Mouse (Mus musculus) left cerebral cortex, adult 18-20 months (tissue): ENCODE data around the gene Pax5. TPM values are rescaled to one million over a fixed set of nuclear protein-coding genes. Genes with fewer than 3 reads are reported as not detected.

Experiments
- DNase-seq, 2 experiments: peaks; one replicate each; pipeline ENCODE4 v3.0.0; 2021 to 2022; ENCODE audit warnings: low spot score in 2 of 2, mixed read lengths in 1 of 2
- total RNA-seq, 2 experiments: library from RNA; stranded (reverse); gene quantifications; 2 replicates each; pipeline ENCODE4 v1.2.3; 2021

Gene Pax5
- total RNA-seq, 2 experiments from 2014 or later, result 0.84 TPM; not detected in 1

DNA sequence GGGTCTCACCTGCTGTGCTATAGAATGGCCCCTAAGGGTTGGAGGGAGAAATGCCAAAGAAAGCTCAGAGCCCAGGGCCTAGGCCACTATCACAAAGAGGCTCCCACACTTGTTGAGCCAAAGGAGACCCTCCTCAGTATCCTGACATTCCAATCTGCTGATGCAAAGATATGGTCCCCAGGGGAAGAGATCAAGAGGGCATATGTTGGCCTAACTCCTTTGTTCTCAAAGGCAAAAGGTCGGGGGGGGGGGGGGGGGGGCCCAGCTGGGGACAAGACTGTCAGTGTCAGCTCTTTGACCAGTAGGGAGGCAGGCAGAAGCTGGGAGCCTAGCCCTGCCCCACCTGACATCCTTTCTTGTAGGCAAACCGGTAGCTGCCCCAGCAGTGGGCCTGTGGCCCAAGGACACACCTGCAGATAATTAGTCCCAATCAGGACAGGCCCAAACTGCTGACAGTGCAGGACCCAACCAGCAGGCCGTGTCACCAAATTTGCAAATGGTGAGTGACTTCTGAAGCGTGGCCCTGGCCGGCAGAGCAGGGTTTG is 108.0 kb downstream of the Pax5 start:
- DNase-seq, result no peak

DNA sequence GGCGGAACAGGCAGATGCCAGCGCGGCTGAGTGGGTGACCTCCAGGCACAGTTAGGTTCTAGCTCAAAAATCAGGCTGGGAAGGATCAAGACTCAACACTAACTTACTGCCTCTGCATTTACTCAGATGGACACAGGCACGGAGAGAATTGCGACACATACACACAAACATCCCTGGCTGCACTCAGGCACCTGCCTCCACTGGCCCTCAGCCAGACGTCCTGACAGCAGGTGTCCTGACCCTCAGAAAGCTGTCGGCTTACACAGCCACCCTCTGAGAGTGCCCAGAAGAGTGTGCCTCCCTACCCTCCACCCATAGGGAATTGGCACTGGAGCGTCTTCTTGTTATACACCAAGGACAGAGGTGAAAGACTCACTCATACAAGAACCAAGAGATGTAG is 108.9 kb downstream of the Pax5 start:
- DNase-seq, result no peak

GRCm38 (mm10) chr4:44600875-44601274 is 109.4 kb downstream of the Pax5 start:
- DNase-seq, result peak; percentile 44 to 61

GRCm38 (mm10) chr4:44597965-44598364 is 112.3 kb downstream of the Pax5 start:
- no peak for DNase-seq

GRCm38 (mm10) chr4:44593091-44593490 is 117.2 kb downstream of the Pax5 start:
- DNase-seq, result no peak

- DNase-seq, result no peak
Measured at GRCm38 (mm10) chr4:44582687-44583086, 127.6 kb downstream of the Pax5 start.

- no peak for DNase-seq
Measured at GRCm38 (mm10) chr4:44578591-44578990, 131.7 kb downstream of the Pax5 start.

GRCm38 (mm10) chr4:44577293-44577692 is 133.0 kb downstream of the Pax5 start:
- DNase-seq, result peak; percentile 51 to 69

DNA sequence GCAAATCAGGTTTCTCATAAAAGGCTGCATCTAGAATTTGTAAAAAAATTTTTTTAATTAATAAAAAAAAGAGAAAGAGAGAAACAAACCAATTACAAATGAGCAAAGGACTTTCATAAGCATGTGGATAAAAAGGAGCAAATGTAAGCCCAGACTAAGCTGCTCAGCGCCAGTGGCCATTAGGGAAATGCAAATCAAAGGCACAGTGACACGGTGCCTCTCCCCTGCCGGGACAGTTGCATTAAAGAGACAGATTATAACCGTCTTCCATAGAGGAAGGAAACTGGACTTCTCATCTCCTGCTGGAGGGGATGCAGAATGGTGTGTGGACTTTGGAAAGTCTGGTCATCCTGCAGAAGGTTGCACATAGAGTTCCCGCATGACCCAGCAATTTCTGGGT is 133.5 kb downstream of the Pax5 start:
- DNase-seq, result no peak

GRCm38 (mm10) chr4:44573017-44573416 is 137.3 kb downstream of the Pax5 start:
- no peak for DNase-seq

DNA sequence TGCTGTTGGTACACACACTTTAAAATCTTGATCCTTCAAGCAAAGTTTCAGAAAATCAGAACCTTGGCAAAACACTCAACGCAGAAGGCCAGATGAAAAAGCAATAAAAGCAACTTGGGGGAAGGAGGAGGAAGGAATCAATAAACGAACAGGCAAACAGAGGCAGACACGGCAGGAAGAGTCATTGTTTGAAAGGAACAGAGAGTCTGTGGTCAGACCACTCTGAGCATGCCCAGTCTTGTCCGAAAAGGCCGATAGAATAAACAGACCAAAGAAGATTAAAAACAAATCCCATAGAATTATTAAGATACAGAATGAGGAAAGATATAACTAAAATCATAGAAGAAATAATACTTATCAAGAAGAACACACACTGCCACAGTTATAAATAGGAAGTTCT is 137.9 kb downstream of the Pax5 start:
- no peak for DNase-seq

- no peak for DNase-seq
Measured at GRCm38 (mm10) chr4:44569138-44569537, 141.1 kb downstream of the Pax5 start.

DNA sequence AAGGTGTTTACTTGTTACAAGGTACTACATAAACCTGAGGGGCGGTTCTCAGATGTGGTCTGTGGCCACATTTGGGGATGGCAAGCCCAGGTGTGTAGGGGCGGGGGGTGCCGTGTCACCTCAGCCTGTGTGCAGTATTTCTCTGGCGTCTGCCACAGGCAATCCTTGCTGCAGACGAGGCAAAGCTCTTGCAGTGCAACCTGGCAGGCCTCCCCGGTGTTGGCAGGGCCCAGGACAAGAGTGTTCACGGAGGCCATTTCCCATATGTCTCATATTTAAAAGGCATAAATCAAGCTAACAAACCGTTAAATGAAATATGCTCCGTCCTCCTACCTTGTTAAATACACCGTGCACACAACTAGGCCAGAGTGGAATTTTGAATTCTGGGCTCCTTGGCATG is 141.6 kb downstream of the Pax5 start:
- DNase-seq, result no peak

DNA sequence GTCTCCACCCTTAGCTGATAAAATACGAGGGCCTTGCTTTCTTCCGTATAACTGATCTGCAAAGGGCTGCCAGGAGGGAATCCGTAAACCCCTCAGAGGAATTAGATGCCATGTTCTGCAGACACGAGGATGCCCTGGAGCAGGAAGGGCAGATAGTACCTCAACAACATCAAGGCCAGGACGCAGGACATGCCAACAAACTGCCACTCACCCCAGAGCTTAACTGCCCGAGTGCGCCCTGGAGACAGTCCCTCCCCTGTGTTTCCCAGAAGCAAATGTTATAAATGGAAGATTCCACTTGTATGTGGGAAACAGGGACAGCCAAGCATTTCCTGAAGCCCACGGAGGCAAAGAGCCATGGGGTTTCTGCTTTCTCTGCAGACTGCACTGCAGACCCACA is 143.9 kb downstream of the Pax5 start:
- DNase-seq, result no peak

DNA sequence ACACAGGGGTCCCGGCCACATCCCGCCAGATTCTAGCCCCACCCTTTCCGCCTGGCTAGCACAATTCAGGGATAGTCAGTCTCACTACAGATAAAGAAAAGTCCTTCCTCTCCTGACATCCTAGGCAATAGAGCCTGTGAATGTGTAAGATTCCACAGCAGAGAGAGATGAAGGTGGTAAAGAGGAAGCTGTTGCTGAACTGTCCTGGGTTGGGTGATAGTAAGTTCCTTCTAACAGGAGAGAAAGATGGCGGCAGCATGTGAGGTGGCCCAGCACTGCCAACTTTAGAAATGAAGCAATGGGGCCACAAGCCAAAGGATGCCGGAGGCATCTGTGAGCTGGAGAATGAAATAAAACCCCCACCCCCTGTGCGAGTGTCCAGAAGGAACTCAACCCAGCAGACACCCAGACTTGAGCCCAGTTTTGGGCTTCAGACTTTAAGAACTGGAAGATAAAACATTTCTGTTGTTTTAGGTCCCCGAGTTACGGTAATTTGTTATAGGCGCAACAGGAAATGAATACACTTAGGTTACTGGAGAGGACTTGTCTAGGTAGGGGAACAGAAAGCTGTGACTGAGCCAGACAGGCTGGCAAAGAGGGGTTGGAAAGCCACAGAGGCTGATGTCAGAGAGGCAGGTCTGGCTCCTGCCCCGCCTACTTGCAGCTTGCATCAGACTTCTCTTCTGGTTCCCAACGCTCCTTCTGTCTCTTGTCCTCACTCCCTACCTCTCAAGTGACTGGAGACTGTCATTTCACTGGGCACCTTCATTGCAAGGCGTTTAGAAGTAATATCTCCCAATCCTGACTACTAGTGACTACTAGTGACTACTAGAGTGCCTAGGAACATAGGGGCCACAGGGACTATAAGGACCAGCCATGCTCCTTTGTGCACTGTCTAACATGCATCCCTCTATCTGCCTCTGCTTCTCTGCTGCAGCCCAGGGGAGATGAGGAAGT is 144.9 kb downstream of the Pax5 start:
- no peak for DNase-seq

DNA sequence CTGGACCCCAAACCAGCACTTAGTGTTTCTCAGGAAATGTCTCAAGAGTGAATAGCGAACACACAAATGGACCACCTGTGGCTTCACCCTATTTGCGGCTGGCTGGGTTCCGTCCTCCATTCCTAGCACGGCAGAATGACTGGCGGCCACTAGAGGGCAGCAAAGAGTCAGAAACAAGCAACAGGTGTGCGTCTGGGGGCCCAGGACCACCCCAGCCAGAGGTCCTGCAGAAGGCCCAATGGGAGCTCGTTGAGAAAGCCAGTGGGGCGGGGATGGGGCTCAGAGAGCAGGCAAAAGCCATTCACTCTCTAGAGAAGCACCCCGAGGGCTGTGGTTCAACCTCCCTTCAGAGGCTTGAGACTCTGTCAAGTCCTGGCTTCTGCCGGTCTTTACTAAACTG is 145.7 kb downstream of the Pax5 start:
- peak; percentile 65 to 79 for DNase-seq

GRCm38 (mm10) chr4:44560956-44561355 is 149.3 kb downstream of the Pax5 start:
- no peak for DNase-seq

- no peak for DNase-seq
Measured at GRCm38 (mm10) chr4:44558564-44558955, 151.7 kb downstream of the Pax5 start.

GRCm38 (mm10) chr4:44557815-44558563 is 152.3 kb downstream of the Pax5 start:
- peak; percentile 42 to 54 for DNase-seq

- no peak for DNase-seq
Measured at GRCm38 (mm10) chr4:44556586-44557281, 153.6 kb downstream of the Pax5 start.

GRCm38 (mm10) chr4:44555576-44555975 is 154.7 kb downstream of the Pax5 start:
- DNase-seq, result no peak
